Mouse (Mus musculus) skeletal muscle tissue, adult 2 months (tissue): Measurements from ENCODE around the gene Dusp18.
"Not testable (repeated sequence)": the region's sequence is repeated elsewhere in the genome, so short reads cannot be mapped to it uniquely, and the experiment has no call there.

Experiments
- DNase-seq: peaks from one replicate; pipeline ENCODE4 v3.0.0-alpha.2; 2012; ENCODE audit warnings: low read depth, low spot score

Gene Dusp18

GRCm38 (mm10) chr11:3893970-3894369 is 1.1 kb upstream of the Dusp18 start:
- DNase-seq = no peak

DNA sequence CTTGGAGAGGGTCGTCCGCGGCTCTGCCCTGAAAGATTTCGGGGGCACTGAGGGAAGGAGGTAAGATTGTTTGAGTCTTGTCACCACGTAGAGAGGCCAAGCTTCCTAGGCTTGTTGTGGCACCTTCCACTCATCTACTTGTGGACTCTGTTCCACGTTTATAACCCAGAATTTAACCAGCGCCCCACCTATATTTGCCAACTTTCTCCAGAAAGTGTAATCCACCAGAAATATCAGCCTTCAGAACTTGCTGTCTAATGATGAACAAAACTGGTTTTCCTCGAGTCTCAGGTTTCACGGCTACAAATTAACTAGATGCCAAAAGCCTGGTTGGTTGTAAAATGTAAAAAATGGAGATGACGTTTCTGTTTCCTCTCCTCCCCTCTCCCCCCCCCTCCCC is 418 bp downstream of the Dusp18 start:
- no peak for DNase-seq

GRCm38 (mm10) chr11:3895933-3896332 is 893 bp downstream of the Dusp18 start:
- no peak for DNase-seq

GRCm38 (mm10) chr11:3900296-3900695 is 5.3 kb downstream of the Dusp18 start:
- DNase-seq = no peak

DNA sequence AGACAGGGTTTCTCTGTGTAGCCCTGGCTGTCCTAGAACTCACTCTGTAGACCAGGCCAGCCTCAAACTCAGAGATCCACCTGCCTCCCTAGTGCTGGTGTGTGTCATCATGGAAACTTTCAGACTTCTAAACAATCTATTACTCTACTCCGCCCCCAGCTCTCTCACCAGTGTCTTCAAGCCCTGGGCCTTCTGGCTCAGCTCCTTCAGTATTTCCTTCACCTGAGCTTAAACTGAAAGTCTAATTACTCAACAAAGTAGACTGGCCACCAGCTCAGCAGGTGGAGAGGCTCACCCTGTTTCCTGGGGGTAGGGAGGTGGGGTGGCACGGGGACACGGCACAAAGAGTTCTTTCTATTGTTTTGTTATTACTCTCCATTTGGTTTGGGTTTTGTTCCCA is 7.5 kb downstream of the Dusp18 start:
- DNase-seq = no peak

DNA sequence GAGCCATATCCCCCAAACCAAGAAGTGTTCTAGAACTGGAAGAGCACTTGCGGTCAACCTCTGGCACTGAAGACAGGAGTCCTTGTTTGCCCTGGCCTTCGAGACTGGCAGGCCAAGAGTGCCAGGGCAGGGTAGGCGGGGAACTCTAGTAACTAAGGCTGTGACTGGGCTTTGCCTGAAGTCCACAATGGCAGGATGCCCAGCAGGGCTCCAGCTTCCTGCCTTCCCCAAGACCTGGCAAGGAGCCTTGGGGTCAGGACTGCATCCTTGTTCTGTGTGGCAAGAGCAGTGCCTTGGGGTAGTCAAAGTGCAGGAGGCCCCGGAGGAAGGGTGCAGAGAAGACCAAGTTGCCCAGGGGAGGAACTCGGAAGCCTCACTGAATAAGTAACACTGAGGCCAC is 8.0 kb downstream of the Dusp18 start:
- peak; percentile 87 for DNase-seq

DNA sequence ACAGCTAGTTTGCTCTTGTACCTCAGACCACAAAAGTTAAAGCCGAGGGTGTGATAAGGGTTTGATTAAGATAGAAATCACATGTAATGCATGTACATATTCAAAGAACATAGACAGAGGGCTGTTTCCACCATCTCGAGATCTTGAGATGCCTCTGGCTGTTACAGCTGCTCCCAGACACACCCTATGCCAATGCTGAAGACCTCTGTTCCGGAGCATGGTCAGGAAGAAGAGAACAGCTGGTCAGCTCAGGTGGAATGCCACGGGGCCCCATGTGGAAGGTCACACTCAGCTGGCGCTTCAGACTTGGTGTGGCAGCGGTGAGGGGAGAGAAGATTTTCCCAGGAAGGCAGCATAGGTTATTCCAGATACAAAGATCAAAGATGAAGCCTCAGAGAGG is 9.6 kb downstream of the Dusp18 start:
- DNase-seq = no peak

GRCm38 (mm10) chr11:3905446-3905845 is 10.4 kb downstream of the Dusp18 start:
- DNase-seq = no peak

DNA sequence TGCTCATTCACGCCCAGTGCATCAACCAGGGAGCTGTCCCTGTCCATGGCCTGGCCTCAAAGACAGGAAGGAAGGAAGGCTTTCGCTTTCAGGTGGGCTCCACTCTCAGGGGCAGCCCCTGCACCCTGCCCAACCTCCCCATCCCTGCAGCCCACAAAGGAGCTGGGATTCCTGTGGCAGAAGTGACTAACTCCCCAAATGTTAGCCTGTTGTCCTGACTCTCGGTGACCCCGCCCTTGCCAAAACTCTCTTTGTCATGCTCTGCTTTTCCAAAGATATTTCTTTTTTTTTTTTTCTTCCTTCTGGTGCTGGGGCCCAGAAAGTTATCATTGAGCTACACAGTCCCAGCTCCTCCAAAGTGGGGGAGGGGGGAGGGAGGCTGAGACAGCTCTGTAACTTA is 14.2 kb downstream of the Dusp18 start:
- DNase-seq = no peak

DNA sequence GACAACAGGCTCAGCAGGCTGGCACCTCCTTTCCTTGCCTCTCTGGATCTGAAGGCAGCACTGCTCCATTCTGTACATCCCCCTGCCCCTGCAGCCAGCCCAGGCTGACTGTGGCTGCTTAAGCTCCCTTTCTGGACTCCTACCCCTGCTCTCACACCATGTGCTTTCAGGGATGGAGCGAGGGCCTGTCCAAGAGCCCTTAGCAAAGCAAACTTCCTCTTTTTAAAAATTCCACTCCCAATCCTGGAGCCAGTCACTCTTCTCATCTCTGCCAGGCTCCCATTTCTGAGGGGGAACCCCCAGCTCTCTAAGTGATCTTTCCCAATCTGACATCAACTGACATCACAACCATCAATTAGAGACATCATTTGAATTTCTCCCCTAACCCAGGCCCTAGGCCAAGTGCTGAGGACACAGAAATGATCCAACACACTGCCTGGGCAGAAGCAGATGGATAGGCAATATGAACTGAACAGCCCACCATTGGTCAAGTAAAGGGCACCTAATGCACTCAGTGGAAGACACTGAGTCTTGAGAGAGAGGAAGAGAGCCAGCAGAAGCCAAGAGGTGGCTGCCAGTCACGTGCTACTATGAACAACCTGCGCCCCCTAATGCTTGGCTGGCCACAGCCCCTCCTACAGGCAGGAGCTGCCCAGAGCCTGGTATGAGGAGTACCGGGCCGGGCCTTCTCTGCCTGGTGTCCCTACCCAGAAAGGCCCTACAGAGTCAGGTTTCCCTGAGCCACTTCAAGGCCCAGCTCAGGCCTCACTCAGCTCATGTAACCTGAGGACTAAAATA is 15.7 kb downstream of the Dusp18 start:
- peak; percentile 90 for DNase-seq

DNA sequence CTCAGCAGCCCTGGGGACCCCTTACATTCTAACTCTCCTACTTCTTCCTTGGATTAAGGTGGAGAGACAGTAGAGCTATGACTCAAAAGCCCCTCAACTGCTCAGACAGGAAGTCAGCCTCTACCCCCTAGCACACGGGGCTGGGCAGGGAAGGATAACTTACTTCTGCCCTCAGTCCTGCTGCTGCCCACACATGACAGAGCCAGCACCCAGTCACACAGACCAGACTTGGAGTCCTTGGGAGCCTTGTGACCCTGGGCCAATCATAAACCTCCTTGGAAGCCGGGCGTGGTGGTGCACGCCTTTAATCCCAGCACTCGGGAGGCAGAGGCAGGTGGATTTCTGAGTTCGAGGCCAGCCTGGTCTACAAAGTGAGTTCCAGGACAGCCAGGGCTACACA is 16.4 kb downstream of the Dusp18 start:
- not testable (repeated sequence) for DNase-seq

DNA sequence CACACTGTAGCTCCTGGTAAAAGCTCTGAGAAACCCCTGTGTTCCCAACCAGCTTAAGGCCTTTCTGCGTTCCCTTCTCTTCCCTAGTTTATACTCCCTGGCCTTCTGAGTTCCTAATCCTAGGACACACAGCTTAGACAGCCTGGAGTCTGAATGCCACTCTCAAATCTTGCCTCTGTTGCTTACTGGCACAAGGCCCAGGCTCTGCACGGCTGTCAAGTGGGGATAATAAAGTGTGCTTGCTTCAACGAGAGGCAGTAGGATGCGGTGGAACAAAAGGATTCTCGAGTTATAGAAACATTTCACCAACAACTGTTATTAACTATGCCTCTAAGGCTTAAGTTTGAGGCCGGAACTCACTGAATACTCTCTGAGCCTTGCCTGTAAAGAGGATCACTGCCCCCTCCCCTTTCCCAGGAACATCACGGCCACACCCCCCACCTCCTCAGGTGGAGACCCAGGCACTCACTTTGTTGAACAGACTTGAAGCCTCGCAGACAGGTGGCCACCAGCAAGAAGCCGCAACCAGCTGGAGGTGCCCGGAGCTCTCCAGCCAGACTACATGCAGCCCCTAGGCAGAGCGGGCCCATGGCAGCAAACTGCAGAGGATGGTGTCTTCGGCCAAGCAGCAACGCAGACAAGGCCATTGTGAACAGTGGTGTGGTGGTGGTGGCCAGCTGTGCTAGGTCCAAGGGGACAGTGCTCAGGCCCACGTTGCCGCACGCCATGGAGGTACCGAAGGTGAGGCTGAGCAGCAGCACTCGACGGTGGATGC is 17.2 kb downstream of the Dusp18 start:
- DNase-seq = no peak

- no peak for DNase-seq
Measured at GRCm38 (mm10) chr11:3912875-3913271, 17.8 kb downstream of the Dusp18 start.

DNA sequence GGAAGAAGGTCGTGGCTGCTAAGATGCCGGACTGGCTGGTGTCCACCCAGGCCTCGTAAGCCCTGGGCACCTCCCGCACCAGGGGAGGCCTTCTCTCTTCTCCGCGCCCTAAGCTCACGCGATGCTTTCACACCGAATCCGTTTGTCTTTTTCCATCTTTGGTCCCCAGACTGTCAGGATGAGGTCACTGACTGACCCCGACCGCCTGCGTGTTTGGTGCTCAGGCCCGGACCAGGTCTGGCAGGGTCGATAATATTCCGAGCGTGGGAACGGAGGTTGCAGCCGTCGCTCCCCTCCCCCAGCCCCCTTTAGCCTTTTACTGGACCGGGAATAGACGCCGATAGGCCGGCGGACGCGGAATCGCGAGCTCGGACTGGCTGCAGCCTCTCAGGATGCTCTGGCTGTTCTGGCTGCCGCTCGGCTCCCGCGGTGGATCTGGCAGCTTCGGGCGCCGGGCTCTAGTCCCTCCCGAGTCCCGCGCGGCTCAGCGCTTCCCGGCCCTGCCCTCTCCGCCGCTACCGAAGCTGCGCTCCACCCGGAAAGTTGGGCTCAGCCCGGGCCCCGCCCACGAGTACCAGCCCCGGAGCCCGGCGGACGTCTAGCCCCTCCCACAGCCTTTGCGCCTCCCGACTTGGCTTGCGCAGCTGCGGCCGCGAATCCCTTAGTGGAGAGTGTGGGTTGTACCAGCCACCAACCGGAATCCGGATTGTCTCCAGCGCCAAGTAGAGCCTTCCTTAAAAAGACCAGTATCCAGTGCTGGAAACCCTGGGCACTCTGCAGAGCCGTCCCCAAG is 18.5 kb downstream of the Dusp18 start:
- DNase-seq = peak; percentile 87

DNA sequence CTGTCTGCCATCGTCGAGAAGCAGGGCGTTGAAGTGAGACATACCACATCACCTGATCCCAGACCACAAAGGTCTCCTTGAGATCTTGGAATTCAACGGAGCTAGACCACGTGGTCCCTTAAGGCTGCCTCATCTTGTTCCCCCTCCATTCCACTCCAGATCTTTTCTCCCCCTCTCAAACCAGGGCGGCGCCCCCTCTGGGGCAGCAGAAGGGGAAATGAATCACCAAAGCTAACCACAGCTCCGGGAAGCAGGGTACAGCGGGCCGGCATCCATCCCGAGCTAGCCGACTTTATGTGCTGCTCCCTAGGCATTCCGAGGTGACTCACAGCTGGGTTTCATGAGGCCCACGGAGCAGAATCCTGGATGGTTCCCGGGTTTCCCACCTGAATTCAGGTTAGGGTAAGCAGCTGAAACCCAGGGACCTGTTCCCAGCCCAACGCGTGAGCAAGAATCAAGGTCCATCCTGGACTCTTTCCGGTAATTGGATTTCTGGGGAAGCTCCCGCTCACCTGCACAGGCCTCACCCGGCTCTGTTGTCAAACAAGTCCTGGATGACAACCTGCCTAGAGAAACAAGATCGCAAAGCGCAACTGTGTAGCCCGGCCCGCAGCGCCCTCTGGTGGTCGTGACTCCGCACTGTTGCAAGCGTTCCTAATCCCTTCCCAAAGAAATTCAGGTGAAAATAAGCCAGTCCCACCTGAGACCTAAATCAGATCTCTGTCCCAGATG is 19.2 kb downstream of the Dusp18 start, which contains the start of gene Slc35e4:
Gene Slc35e4 (minus strand): TSS at position 556 of the 732 bp plus-strand sequence.
- peak; percentile 70 for DNase-seq

DNA sequence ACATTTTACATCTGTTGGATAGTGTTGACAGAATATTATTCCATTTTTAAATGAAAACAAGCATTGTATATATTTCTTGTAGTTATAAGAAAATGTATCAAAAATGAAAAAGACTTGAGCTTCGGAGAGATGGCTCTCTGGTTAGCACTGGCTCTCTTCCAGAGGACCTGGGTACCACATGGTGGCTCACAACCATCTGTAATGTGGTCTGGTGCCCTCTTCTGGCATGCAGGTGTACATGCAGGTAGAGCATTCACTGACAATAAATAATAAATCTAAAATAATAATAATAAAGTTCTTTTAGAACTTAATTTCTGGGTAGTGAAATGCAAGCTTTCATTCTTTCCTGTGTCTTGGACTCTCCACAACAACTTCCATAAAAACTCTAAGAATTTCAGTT is 23.7 kb downstream of the Dusp18 start:
- no peak for DNase-seq

- DNase-seq = no peak
Measured at GRCm38 (mm10) chr11:3920476-3920875, 25.4 kb downstream of the Dusp18 start.

GRCm38 (mm10) chr11:3921281-3921850 is 26.3 kb downstream of the Dusp18 start:
- no peak for DNase-seq

GRCm38 (mm10) chr11:3922115-3922514 is 27.1 kb downstream of the Dusp18 start:
- no peak for DNase-seq

GRCm38 (mm10) chr11:3922731-3923130 is 27.7 kb downstream of the Dusp18 start:
- DNase-seq = no peak

DNA sequence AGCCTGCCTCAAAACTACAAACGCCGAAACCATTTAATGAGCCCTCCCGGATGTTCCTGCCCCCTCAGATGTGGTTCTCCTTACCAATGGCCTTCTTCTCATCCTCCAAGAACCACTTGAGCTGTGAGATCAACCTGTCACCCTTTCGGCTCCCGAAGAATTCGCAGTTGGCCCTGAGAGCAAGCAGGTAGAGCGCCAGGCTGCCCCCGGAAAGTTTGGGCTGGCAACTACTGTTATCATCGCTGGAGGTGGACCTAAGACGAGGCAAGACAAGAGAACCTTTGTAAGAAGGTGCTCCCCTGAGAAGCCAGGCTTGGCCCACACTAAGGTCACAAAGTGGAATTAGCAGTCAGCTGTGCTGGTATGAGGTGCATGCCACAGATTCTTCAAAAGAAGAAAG is 30.9 kb downstream of the Dusp18 start:
- DNase-seq = no peak
